Mouse (Mus musculus) embryonic fibroblast, embryonic 13.5 days (primary cell): ENCODE measurements around the gene Clic6.

Experiments used
- CTCF ChIP-seq: IDR thresholded peaks from 2 replicates; pipeline ENCODE4 v1.5.1; 2011; ENCODE audit warnings: mild to moderate bottlenecking, control low read depth, low read length, moderate library complexity, borderline replicate concordance; ENCODE audit not compliant: insufficient read depth
- POLR2A ChIP-seq: IDR thresholded peaks from 2 replicates; pipeline ENCODE4 v1.6.1; 2011; ENCODE audit warnings: low read depth, mild to moderate bottlenecking, control low read depth, low read length, moderate library complexity

- peak; percentile 77 for TF ChIP-seq CTCF
- TF ChIP-seq POLR2A = no peak
These were observed 80.2 kb downstream of the Clic6 start for GRCm38 (mm10) chr16:92565708-92566107.
